Mouse (Mus musculus) embryonic facial prominence, embryonic 11.5 days (tissue): ENCODE data around the gene Morn3. TPM values are rescaled to one million over a fixed set of nuclear protein-coding genes. Genes with fewer than 3 reads are reported as not detected.

Source experiments
- ATAC-seq: fragments of 200-750 bp; cut with Nextera tagmentation; replicated peaks from 2 replicates; pipeline ENCODE4 v1.8.0; 2017; ENCODE audit warnings: low read depth; ENCODE audit not compliant: insufficient number of reproducible peaks, low FRiP score, low TSS enrichment
- DNase-seq: peaks from one replicate; pipeline ENCODE4 v3.0.0-alpha.2; 2015; ENCODE audit warnings: low spot score
- H3K27ac ChIP-seq: fragments of 300-500 bp; sonication (generic); replicated peaks from 2 replicates; pipeline ENCODE4 v1.5.1; 2014; ENCODE audit warnings: mild to moderate bottlenecking, low read depth, low read length, control low read depth
- H3K27me3 ChIP-seq: fragments of 300-500 bp; sonication (generic); 2 replicates; pipeline ENCODE4 v1.6.1; 2014; ENCODE audit warnings: mild to moderate bottlenecking, low read length, moderate library complexity, mixed read lengths; ENCODE audit not compliant: control insufficient read depth, insufficient read depth
- H3K36me3 ChIP-seq: fragments of 300-500 bp; sonication (generic); replicated peaks from 2 replicates; pipeline ENCODE4 v1.6.1; 2014; ENCODE audit warnings: low read depth, mild to moderate bottlenecking, low read length, moderate library complexity, mixed read lengths; ENCODE audit not compliant: control insufficient read depth, insufficient read depth
- H3K4me1 ChIP-seq: fragments of 300-500 bp; sonication (generic); 2 replicates; pipeline ENCODE4 v1.6.1; 2014; ENCODE audit warnings: low read length, mixed read lengths; ENCODE audit not compliant: control insufficient read depth, insufficient read depth
- H3K4me2 ChIP-seq: fragments of 300-500 bp; sonication (generic); 2 replicates; pipeline ENCODE4 v1.6.1; 2014; ENCODE audit warnings: low read depth, mild to moderate bottlenecking, control low read depth, low read length, moderate library complexity
- H3K4me3 ChIP-seq: fragments of 300-500 bp; sonication (generic); 2 replicates; pipeline ENCODE4 v1.5.1; 2014; ENCODE audit warnings: low read depth, low read length, control low read depth
- H3K9ac ChIP-seq: fragments of 300-500 bp; sonication (generic); replicated peaks from 2 replicates; pipeline ENCODE4 v1.6.1; 2014; ENCODE audit warnings: mild to moderate bottlenecking, control low read depth, low read length
- H3K9me3 ChIP-seq: fragments of 300-500 bp; sonication (generic); replicated peaks from 2 replicates; pipeline ENCODE4 v1.6.1; 2016; ENCODE audit warnings: mild to moderate bottlenecking, low read length, inconsistent platforms, mixed read lengths; ENCODE audit not compliant: control insufficient read depth
- WGBS: fragments of 180-500 bp; shearing (Covaris S2); extraction: QIAGEN DNeasy Blood & Tissue Kit; methylation state at CpG from one replicate; pipeline ENCODE4 v1.1.7; 2014; 5-methylcytosine and 5-hydroxymethylcytosine counted together
- polyA plus RNA-seq: library from polyadenylated mRNA; unstranded; fragments of >200 nt; fragmentation: Nextera tagmentation; extraction: Ambion mirVana; gene quantifications from 2 replicates; pipeline ENCODE4 v1.2.1, GENCODE M21; 2014

Gene Morn3
- polyA plus RNA-seq, 1 experiment from 2014 or later, result 0.91 TPM

- peak overlapping the region; percentile 27 for H3K4me2 ChIP-seq
- 43% methylated on average over 16 of the region's 16 CpGs for WGBS
Measured at GRCm38 (mm10) chr5:123058251-123059102, 11.7 kb upstream of the Morn3 start.

GRCm38 (mm10) chr5:123057366-123058250 is 10.8 kb upstream of the Morn3 start:
- no peaks in the 10 kb centered on the region for H3K9me3 ChIP-seq
- no peaks in the 10 kb centered on the region for H3K36me3 ChIP-seq
- WGBS, result 8% methylated on average over 48 of the region's 48 CpGs
- no peak overlapping the region for H3K27ac ChIP-seq
- ATAC-seq, result peak; percentile 93
- H3K27me3 ChIP-seq, result no peaks in the 10 kb centered on the region
- peak overlapping the region; percentile 27 for H3K4me2 ChIP-seq
- H3K4me1 ChIP-seq, result no peaks in the 10 kb centered on the region
- peak overlapping the region; percentile 23 for H3K4me3 ChIP-seq
- no peak overlapping the region for H3K9ac ChIP-seq
- DNase-seq, result peak; percentile 100

More at GRCm38 (mm10) chr5:123058251-123059102, 11.7 kb upstream of the Morn3 start:
- peak overlapping the region; percentile 23 for H3K4me3 ChIP-seq
- ATAC-seq (no peak), DNase-seq (no peak)
- H3K27ac ChIP-seq, result no peak overlapping the region
- H3K27me3 ChIP-seq, result no peaks in the 10 kb centered on the region
- H3K4me1 ChIP-seq, result no peaks in the 10 kb centered on the region
- no peaks in the 10 kb centered on the region for H3K9me3 ChIP-seq
- no peaks in the 10 kb centered on the region for H3K36me3 ChIP-seq
- no peak overlapping the region; the same call in 1 of the 2 replicates for H3K9ac ChIP-seq

- DNase-seq (no peak), ATAC-seq (no peak)
- no peak overlapping the region for H3K27ac ChIP-seq
- no peaks in the 10 kb centered on the region for H3K9me3 ChIP-seq
- H3K9ac ChIP-seq, result no peak overlapping the region
- H3K4me3 ChIP-seq, result no peak overlapping the region
- H3K27me3 ChIP-seq, result no peaks in the 10 kb centered on the region
- H3K4me1 ChIP-seq, result no peaks in the 10 kb centered on the region; the same call in 1 of the 2 replicates
- no peak overlapping the region for H3K4me2 ChIP-seq
- 77% methylated on average over 5 of the region's 5 CpGs for WGBS
- H3K36me3 ChIP-seq, result no peaks in the 10 kb centered on the region
Measured at GRCm38 (mm10) chr5:123051736-123052135, 4.9 kb upstream of the Morn3 start.

- DNase-seq (no peak), ATAC-seq (no peak)
- WGBS, result 85% methylated on average over 9 of the region's 9 CpGs
- Histone ChIP-seq H3K4me2 (no peak overlapping the region), H3K9me3 (no peaks in the 10 kb centered on the region), H3K4me1 (no peaks in the 10 kb centered on the region; the same call in 1 of the 2 replicates), H3K4me3 (no peak overlapping the region), H3K27me3 (no peaks in the 10 kb centered on the region), H3K27ac (no peak overlapping the region), H3K9ac (no peak overlapping the region), H3K36me3 (no peaks in the 10 kb centered on the region)
Measured at GRCm38 (mm10) chr5:123050918-123051317, 4.1 kb upstream of the Morn3 start.

- H3K9ac ChIP-seq, result peak overlapping the region; percentile 56
- H3K4me3 ChIP-seq, result 0 out of 2 replicates have a peak overlapping the region, but pooled peaks have one; percentile 14
- H3K36me3 ChIP-seq, result no peaks in the 10 kb centered on the region
- H3K27ac ChIP-seq, result no peak overlapping the region
- DNase-seq (peak; percentile 85), ATAC-seq (peak; percentile 73; the same call in 1 of the 2 replicates)
- no peaks in the 10 kb centered on the region for H3K9me3 ChIP-seq
- peak overlapping the region; percentile 43 for H3K4me2 ChIP-seq
- no peaks in the 10 kb centered on the region; the same call in 1 of the 2 replicates for H3K4me1 ChIP-seq
- WGBS, result 4% methylated on average over 12 of the region's 12 CpGs
- H3K27me3 ChIP-seq, result no peaks in the 10 kb centered on the region
Measured at GRCm38 (mm10) chr5:123049271-123049670, 2.5 kb upstream of the Morn3 start.

GRCm38 (mm10) chr5:123045561-123046295 is 1.1 kb downstream of the Morn3 start:
- no peak overlapping the region for H3K4me2 ChIP-seq
- 30% methylated on average over 9 of the region's 9 CpGs for WGBS
- H3K27ac ChIP-seq, result no peak overlapping the region
- ATAC-seq, result no peak
- H3K4me1 ChIP-seq, result no peaks in the 10 kb centered on the region; the same call in 1 of the 2 replicates
- H3K9me3 ChIP-seq, result no peaks in the 10 kb centered on the region
- H3K4me3 ChIP-seq, result no peak overlapping the region
- DNase-seq, result peak; percentile 82
- no peaks in the 10 kb centered on the region for H3K36me3 ChIP-seq
- no peak overlapping the region for H3K9ac ChIP-seq
- H3K27me3 ChIP-seq, result no peaks in the 10 kb centered on the region

GRCm38 (mm10) chr5:123043856-123044255 is 3.0 kb downstream of the Morn3 start:
- ATAC-seq, result no peak
- peak; percentile 42 for DNase-seq
- Histone ChIP-seq H3K9ac (no peak overlapping the region), H3K4me1 (no peaks in the 10 kb centered on the region), H3K4me2 (no peak overlapping the region), H3K27ac (no peak overlapping the region), H3K36me3 (no peaks in the 10 kb centered on the region), H3K4me3 (no peak overlapping the region), H3K27me3 (no peaks in the 10 kb centered on the region), H3K9me3 (no peaks in the 10 kb centered on the region)
- WGBS, result 17% methylated on average over 7 of the region's 7 CpGs
